Mouse (Mus musculus) embryonic fibroblast, embryonic 13.5 days (primary cell): ENCODE results near the gene Gipc3.

Source experiments
- CTCF ChIP-seq: IDR thresholded peaks from 2 replicates; pipeline ENCODE4 v1.5.1; 2011; ENCODE audit warnings: mild to moderate bottlenecking, control low read depth, low read length, moderate library complexity, borderline replicate concordance; ENCODE audit not compliant: insufficient read depth
- POLR2A ChIP-seq: IDR thresholded peaks from 2 replicates; pipeline ENCODE4 v1.6.1; 2011; ENCODE audit warnings: low read depth, mild to moderate bottlenecking, control low read depth, low read length, moderate library complexity

DNA sequence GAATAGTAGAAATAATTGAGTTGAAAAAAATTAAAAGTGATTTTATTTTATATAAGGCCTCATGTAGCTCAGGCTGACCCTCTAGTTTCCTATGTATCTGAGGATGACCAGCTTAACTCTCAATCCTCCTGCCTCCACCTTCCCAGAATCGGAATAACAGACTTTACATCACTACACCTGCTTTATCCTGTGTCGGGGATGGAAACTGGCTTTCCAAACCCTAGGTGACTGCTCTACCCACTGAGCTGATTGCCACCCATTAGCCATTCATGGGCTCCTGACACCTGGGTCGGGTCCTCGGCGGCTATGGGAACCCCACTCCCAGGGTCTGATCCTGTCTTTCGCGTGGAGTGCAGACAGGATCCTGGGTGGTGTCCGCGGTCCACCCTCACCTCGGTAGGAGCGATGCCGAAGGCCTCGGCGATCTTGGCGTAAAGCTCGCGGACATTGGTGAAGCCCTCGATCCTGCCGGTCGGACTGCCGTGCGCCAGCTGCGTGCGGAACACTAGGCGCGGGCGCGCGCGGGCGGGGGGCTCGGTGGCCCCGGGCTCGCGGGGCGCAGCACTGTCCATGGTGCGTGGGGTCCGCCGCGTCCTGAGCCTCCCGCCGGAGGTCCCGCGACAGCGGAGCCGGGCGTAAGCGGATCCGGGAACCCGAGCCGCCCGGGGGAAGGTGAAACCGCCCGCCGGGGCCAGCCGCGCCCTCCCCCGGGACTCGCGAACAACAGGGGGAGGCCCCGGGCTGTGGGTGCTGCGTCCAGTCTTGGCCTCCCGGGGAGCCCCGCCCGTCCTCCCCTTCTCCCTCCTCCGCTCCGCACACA lies at the start of gene Gipc3:
- TF ChIP-seq CTCF (no peak), POLR2A (no peak)
